Mouse (Mus musculus) embryonic facial prominence, embryonic 11.5 days (tissue): ENCODE data around the gene Cacna1d. TPM values are rescaled to one million over a fixed set of nuclear protein-coding genes. Genes with fewer than 3 reads are reported as not detected.
A peak's percentile ranks its signal among the peaks of the same experiment; 100 is the strongest.

ENCODE experiments used
- ATAC-seq: fragments of 200-750 bp; cut with Nextera tagmentation; replicated peaks from 2 replicates; pipeline ENCODE4 v1.8.0; 2017; ENCODE audit warnings: low read depth; ENCODE audit not compliant: insufficient number of reproducible peaks, low FRiP score, low TSS enrichment
- DNase-seq: peaks from one replicate; pipeline ENCODE4 v3.0.0-alpha.2; 2015; ENCODE audit warnings: low spot score
- H3K27ac ChIP-seq: fragments of 300-500 bp; sonication (generic); replicated peaks from 2 replicates; pipeline ENCODE4 v1.5.1; 2014; ENCODE audit warnings: mild to moderate bottlenecking, low read depth, low read length, control low read depth
- H3K27me3 ChIP-seq: fragments of 300-500 bp; sonication (generic); 2 replicates; pipeline ENCODE4 v1.6.1; 2014; ENCODE audit warnings: mild to moderate bottlenecking, low read length, moderate library complexity, mixed read lengths; ENCODE audit not compliant: control insufficient read depth, insufficient read depth
- H3K36me3 ChIP-seq: fragments of 300-500 bp; sonication (generic); replicated peaks from 2 replicates; pipeline ENCODE4 v1.6.1; 2014; ENCODE audit warnings: low read depth, mild to moderate bottlenecking, low read length, moderate library complexity, mixed read lengths; ENCODE audit not compliant: control insufficient read depth, insufficient read depth
- H3K4me1 ChIP-seq: fragments of 300-500 bp; sonication (generic); 2 replicates; pipeline ENCODE4 v1.6.1; 2014; ENCODE audit warnings: low read length, mixed read lengths; ENCODE audit not compliant: control insufficient read depth, insufficient read depth
- H3K4me2 ChIP-seq: fragments of 300-500 bp; sonication (generic); 2 replicates; pipeline ENCODE4 v1.6.1; 2014; ENCODE audit warnings: low read depth, mild to moderate bottlenecking, control low read depth, low read length, moderate library complexity
- H3K4me3 ChIP-seq: fragments of 300-500 bp; sonication (generic); 2 replicates; pipeline ENCODE4 v1.5.1; 2014; ENCODE audit warnings: low read depth, low read length, control low read depth
- H3K9ac ChIP-seq: fragments of 300-500 bp; sonication (generic); replicated peaks from 2 replicates; pipeline ENCODE4 v1.6.1; 2014; ENCODE audit warnings: mild to moderate bottlenecking, control low read depth, low read length
- H3K9me3 ChIP-seq: fragments of 300-500 bp; sonication (generic); replicated peaks from 2 replicates; pipeline ENCODE4 v1.6.1; 2016; ENCODE audit warnings: mild to moderate bottlenecking, low read length, inconsistent platforms, mixed read lengths; ENCODE audit not compliant: control insufficient read depth
- WGBS: fragments of 180-500 bp; shearing (Covaris S2); extraction: QIAGEN DNeasy Blood & Tissue Kit; methylation state at CpG from one replicate; pipeline ENCODE4 v1.1.7; 2014; 5-methylcytosine and 5-hydroxymethylcytosine counted together
- polyA plus RNA-seq: library from polyadenylated mRNA; unstranded; fragments of >200 nt; fragmentation: Nextera tagmentation; extraction: Ambion mirVana; gene quantifications from 2 replicates; pipeline ENCODE4 v1.2.1, GENCODE M21; 2014

The Cacna1d gene
- polyA plus RNA-seq, 1 experiment from 2014 or later, result 0.88 TPM

DNA sequence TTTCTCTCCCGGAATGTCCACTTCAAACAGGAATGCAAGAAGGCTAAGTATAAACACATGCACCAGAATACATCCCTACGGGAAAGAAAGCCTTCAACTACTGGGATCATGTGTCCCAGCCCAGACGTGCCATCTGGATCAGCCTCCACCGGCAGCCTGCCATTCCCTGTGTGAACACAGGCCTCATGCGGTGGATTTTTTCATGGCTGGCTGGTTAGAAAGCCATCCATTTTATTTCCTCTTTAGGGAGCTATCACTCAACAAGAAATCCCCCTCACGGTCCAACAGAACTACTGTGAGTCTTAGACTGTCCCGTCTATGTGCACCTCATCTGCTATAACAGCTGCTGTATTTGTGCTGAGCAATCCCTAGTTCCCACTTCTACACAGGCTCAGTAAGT is 343.5 kb downstream of the Cacna1d start:
- H3K9me3 ChIP-seq, result no peaks in the 10 kb centered on the region
- 29% methylated on average over 7 of the region's 7 CpGs for WGBS
- peak; percentile 74 for DNase-seq
- H3K27ac ChIP-seq, result no peak overlapping the region
- H3K27me3 ChIP-seq, result no peaks in the 10 kb centered on the region
- H3K9ac ChIP-seq, result no peak overlapping the region
- no peaks in the 10 kb centered on the region for H3K4me1 ChIP-seq
- H3K36me3 ChIP-seq, result no peaks in the 10 kb centered on the region
- H3K4me2 ChIP-seq, result no peak overlapping the region
- no peak overlapping the region for H3K4me3 ChIP-seq
- ATAC-seq, result peak; percentile 62; the same call in 1 of the 2 replicates

DNA sequence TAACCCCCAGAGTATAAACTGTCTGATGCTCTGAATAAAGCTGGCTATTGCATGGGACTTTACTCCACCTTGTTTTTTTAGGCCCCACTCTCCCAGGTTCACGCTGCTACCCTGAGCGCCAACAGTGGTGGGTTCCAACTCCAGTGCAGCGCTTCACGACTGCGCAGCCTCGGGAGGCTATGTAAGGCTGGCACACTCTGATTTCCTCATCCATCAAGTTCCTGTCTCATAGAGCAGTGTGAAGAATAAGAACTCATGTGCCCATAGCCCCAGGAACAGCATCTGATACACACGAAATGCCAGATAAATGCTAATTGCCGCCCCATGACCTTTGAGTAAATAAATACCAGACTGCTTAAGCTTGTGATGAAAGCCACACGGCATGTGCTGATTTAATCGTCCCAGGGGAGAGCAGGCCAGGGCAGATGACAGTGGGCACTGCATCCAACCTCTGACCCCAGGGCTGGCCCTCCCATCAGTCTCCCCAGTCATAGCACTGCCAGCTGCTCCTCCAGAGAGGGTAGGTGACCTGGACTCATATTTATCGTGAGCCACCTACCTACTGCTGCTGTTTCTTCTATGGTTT is 352.8 kb downstream of the Cacna1d start:
- peak; percentile 64 for DNase-seq
- 23% methylated on average over 11 of the region's 11 CpGs for WGBS
- no peak overlapping the region for H3K4me2 ChIP-seq
- no peaks in the 10 kb centered on the region for H3K36me3 ChIP-seq
- H3K27ac ChIP-seq, result no peak overlapping the region
- ATAC-seq, result no peak
- no peaks in the 10 kb centered on the region for H3K27me3 ChIP-seq
- no peak overlapping the region for H3K9ac ChIP-seq
- H3K4me1 ChIP-seq, result no peaks in the 10 kb centered on the region; the same call in 1 of the 2 replicates
- H3K9me3 ChIP-seq, result no peaks in the 10 kb centered on the region
- no peak overlapping the region for H3K4me3 ChIP-seq

DNA sequence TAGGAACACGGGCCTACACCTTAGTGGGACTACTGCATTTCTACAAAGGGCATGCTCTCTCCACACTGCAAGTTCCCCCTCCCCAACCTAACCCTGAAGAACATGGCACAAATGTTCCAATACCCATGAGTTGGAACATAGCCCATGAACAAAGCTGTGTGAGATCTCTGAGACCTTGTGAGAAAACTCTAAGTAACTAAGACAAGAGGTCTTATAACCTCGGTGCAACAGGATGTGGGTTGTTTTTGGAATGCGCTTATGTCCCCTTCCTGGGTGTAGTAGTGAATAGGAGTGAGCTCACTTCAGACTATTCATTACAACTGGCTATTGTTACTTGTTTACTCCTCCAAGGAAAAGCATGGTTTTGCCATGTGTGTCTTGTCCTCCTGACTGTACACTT is 353.3 kb downstream of the Cacna1d start:
- Histone ChIP-seq H3K9me3 (no peaks in the 10 kb centered on the region), H3K4me1 (no peaks in the 10 kb centered on the region; the same call in 1 of the 2 replicates), H3K27me3 (no peaks in the 10 kb centered on the region), H3K9ac (no peak overlapping the region), H3K27ac (no peak overlapping the region), H3K4me2 (no peak overlapping the region), H3K4me3 (no peak overlapping the region), H3K36me3 (no peaks in the 10 kb centered on the region)
- ATAC-seq, result no peak
- 63% methylated on average over 3 of the region's 3 CpGs for WGBS
- no peak for DNase-seq

DNA sequence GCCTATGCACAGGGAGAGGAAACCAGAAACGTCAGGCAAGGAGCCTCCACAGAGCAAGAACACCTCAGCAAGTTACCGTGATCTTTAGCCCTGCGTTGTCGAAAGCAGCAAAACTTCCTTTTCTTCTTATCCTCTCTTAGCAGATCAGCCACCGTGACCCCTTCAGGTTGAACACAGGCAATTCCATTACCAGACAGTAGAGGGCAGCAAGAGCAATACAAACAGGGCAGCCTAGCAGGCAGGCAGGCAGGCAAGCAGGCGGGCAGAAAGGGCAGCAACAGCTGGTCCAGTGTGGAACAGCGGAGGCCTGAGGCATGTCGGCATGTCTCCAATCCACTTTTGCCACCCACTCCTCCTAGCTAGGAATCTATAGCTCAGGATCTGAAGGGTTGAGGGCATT is 354.3 kb downstream of the Cacna1d start:
- no peak overlapping the region for H3K4me2 ChIP-seq
- ATAC-seq, result peak; percentile 64
- H3K4me3 ChIP-seq, result no peak overlapping the region
- no peaks in the 10 kb centered on the region for H3K36me3 ChIP-seq
- no peaks in the 10 kb centered on the region for H3K27me3 ChIP-seq
- H3K27ac ChIP-seq, result no peak overlapping the region
- no peaks in the 10 kb centered on the region for H3K9me3 ChIP-seq
- 11% methylated on average over 8 of the region's 8 CpGs for WGBS
- DNase-seq, result peak; percentile 89
- H3K9ac ChIP-seq, result no peak overlapping the region
- no peaks in the 10 kb centered on the region; the same call in 1 of the 2 replicates for H3K4me1 ChIP-seq

DNA sequence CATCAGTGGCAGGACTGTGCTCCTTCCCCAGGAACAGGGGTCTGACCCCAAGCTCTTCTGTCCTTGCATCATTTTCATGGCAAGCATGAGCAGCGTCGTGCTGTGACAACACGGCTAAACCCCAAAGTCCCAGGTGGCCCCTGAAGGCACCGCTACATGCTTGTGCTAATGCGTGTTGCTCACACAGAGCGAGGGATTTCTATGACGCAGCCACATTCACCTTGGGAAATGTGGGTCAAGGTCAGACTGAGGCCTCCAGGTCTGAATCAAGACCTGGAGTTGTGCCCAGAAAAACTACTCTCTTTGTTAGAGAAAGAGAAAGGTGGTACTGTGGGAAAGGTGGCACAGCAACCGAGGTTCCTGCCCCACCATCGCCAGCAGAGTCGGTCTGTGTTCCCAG is 355.9 kb downstream of the Cacna1d start:
- no peak for DNase-seq
- Histone ChIP-seq H3K27ac (no peak overlapping the region), H3K9me3 (no peaks in the 10 kb centered on the region), H3K36me3 (no peaks in the 10 kb centered on the region), H3K4me1 (no peaks in the 10 kb centered on the region; the same call in 1 of the 2 replicates), H3K27me3 (no peaks in the 10 kb centered on the region), H3K9ac (no peak overlapping the region), H3K4me2 (no peak overlapping the region), H3K4me3 (no peak overlapping the region)
- WGBS, result 86% methylated on average over 10 of the region's 10 CpGs
- ATAC-seq, result no peak

DNA sequence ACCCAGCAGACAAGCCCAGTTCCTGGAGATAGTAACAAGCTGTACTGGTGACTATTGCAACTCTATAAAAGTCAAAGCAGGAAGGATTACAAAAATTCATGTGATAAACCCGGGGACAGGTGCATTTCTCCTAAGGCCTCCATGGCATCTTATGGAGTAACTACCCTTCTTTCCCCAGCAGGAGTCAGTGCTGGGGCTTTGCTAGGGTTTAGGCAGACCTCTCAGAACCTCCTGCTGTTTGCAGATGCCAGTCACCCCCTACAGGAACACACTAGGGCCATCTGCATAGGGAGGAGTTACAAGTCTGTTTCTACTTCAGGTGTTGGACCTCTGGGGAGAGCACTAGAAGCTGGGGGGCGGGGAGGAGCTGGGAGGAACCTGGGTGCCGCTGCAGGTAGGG is 357.6 kb downstream of the Cacna1d start:
- DNase-seq, result peak; percentile 12
- no peaks in the 10 kb centered on the region for H3K9me3 ChIP-seq
- no peak overlapping the region for H3K27ac ChIP-seq
- H3K9ac ChIP-seq, result no peak overlapping the region
- H3K36me3 ChIP-seq, result no peaks in the 10 kb centered on the region
- H3K27me3 ChIP-seq, result no peaks in the 10 kb centered on the region
- no peak for ATAC-seq
- WGBS, result 41% methylated on average over 3 of the region's 3 CpGs
- no peak overlapping the region for H3K4me3 ChIP-seq
- H3K4me2 ChIP-seq, result no peak overlapping the region
- H3K4me1 ChIP-seq, result no peaks in the 10 kb centered on the region; the same call in 1 of the 2 replicates

DNA sequence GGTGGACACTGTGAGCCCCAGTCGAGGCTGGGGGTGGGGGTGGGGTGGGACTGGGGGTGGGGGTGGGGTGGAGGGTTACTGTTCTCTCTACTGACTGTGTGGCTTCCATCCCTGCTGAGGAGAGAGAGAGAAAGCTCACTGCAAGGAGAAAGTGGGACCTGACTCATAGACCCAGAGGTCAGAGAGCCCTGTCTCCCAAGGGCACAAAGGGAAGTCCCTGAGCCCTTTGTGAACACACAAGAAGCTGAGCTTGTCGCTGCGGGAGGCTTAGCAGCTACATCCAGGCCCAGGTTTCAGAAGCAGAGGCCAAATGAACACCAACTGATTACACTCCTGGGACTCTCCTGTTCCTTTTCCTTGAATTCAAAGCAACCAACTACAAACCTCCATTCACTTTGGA is 360.0 kb downstream of the Cacna1d start:
- 13% methylated on average over 3 of the region's 3 CpGs for WGBS
- Histone ChIP-seq H3K4me3 (no peak overlapping the region), H3K9me3 (no peaks in the 10 kb centered on the region), H3K27me3 (no peaks in the 10 kb centered on the region), H3K36me3 (no peaks in the 10 kb centered on the region), H3K9ac (no peak overlapping the region), H3K27ac (no peak overlapping the region), H3K4me1 (no peaks in the 10 kb centered on the region), H3K4me2 (no peak overlapping the region)
- no peak for DNase-seq
- ATAC-seq, result no peak

DNA sequence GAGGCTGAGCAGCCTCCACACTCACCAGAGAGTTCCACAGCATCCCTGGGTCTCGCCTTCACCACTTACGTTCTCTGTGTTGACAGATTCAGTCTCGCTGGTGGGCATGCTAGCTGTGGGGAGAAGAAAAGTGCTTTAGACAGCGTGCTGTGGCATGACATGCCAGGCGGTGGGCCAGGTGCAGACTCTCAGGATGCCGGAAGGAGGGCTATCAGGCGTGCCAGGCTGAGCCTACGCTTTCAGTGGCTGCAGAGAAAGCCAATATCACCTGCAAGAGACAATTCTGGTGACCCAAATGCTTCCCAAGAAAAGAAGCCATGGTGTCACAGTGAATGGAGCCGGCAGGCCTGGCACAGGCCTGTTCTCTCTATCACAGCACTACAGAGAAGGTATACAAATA is 361.2 kb downstream of the Cacna1d start:
- no peak for ATAC-seq
- H3K4me1 ChIP-seq, result no peaks in the 10 kb centered on the region
- H3K4me2 ChIP-seq, result no peak overlapping the region
- WGBS, result 94% methylated on average over 9 of the region's 9 CpGs
- no peak for DNase-seq
- no peak overlapping the region for H3K4me3 ChIP-seq
- H3K36me3 ChIP-seq, result no peaks in the 10 kb centered on the region
- no peak overlapping the region for H3K9ac ChIP-seq
- H3K27ac ChIP-seq, result no peak overlapping the region
- no peaks in the 10 kb centered on the region for H3K27me3 ChIP-seq
- no peaks in the 10 kb centered on the region for H3K9me3 ChIP-seq
